Mouse (Mus musculus): ENCODE results near the gene 4921524J17Rik. TPM values are rescaled to one million over a fixed set of nuclear protein-coding genes. Genes with fewer than 3 reads are reported as not detected.

Gene 4921524J17Rik
- total RNA-seq, 2 experiments from 2014 or later = 11.7 to 21.8 TPM

GRCm38 (mm10) chr8:85395017-85395416 lies 37.6 kb downstream of the 4921524J17Rik start:
- no peak for ATAC-seq (replicated peaks; ENCODE audit: low FRiP score, poor library complexity, severe bottlenecking)

- ATAC-seq (replicated peaks; ENCODE audit: low FRiP score, poor library complexity, severe bottlenecking) = no peak
Measured at GRCm38 (mm10) chr8:85393199-85393598, 39.4 kb downstream of the 4921524J17Rik start.

GRCm38 (mm10) chr8:85391438-85391837 lies 41.2 kb downstream of the 4921524J17Rik start:
- ATAC-seq (replicated peaks; ENCODE audit: low FRiP score, poor library complexity, severe bottlenecking) = no peak

- ATAC-seq (replicated peaks; ENCODE audit: low FRiP score, poor library complexity, severe bottlenecking) = no peak
Measured at GRCm38 (mm10) chr8:85386205-85386604, 46.4 kb downstream of the 4921524J17Rik start, which contains the start of gene Mylk3. Gene Mylk3 (minus strand): TSS chr8:85386345.

GRCm38 (mm10) chr8:85381926-85382325 lies 50.7 kb downstream of the 4921524J17Rik start:
- ATAC-seq (replicated peaks; ENCODE audit: low FRiP score, poor library complexity, severe bottlenecking) = no peak

GRCm38 (mm10) chr8:85380824-85381209 lies 51.8 kb downstream of the 4921524J17Rik start:
- peak; percentile 80 for ATAC-seq (replicated peaks; ENCODE audit: low FRiP score, poor library complexity, severe bottlenecking)

GRCm38 (mm10) chr8:85380123-85380823 lies 52.4 kb downstream of the 4921524J17Rik start:
- ATAC-seq (replicated peaks; ENCODE audit: low FRiP score, poor library complexity, severe bottlenecking) = peak; percentile 28

- ATAC-seq (replicated peaks; ENCODE audit: low FRiP score, poor library complexity, severe bottlenecking) = peak; percentile 81
Measured at GRCm38 (mm10) chr8:85379142-85379781, 53.4 kb downstream of the 4921524J17Rik start.

- no peak for ATAC-seq (replicated peaks; ENCODE audit: low FRiP score, poor library complexity, severe bottlenecking)
Measured at GRCm38 (mm10) chr8:85376516-85376915, 56.1 kb downstream of the 4921524J17Rik start.

GRCm38 (mm10) chr8:85374286-85374685 lies 58.3 kb downstream of the 4921524J17Rik start:
- no peak for ATAC-seq (replicated peaks; ENCODE audit: low FRiP score, poor library complexity, severe bottlenecking)

- no peak for ATAC-seq (replicated peaks; ENCODE audit: low FRiP score, poor library complexity, severe bottlenecking)
Measured at GRCm38 (mm10) chr8:85373435-85374039, 59.1 kb downstream of the 4921524J17Rik start.

GRCm38 (mm10) chr8:85372465-85372839 lies 60.2 kb downstream of the 4921524J17Rik start:
- ATAC-seq (replicated peaks; ENCODE audit: low FRiP score, poor library complexity, severe bottlenecking) = no peak

- no peak for ATAC-seq (replicated peaks; ENCODE audit: low FRiP score, poor library complexity, severe bottlenecking)
Measured at GRCm38 (mm10) chr8:85371736-85372464, 60.7 kb downstream of the 4921524J17Rik start.

GRCm38 (mm10) chr8:85365176-85365575 lies 67.5 kb downstream of the 4921524J17Rik start:
- no peak for ATAC-seq (replicated peaks; ENCODE audit: low FRiP score, poor library complexity, severe bottlenecking)

- no peak; the same call in 1 of the 2 replicates for ATAC-seq (replicated peaks; ENCODE audit: low FRiP score, poor library complexity, severe bottlenecking)
Measured at GRCm38 (mm10) chr8:85364628-85365027, 68.0 kb downstream of the 4921524J17Rik start.

GRCm38 (mm10) chr8:85363406-85363805 lies 69.2 kb downstream of the 4921524J17Rik start:
- ATAC-seq (replicated peaks; ENCODE audit: low FRiP score, poor library complexity, severe bottlenecking) = no peak

- ATAC-seq (replicated peaks; ENCODE audit: low FRiP score, poor library complexity, severe bottlenecking) = no peak
Measured at GRCm38 (mm10) chr8:85362211-85362610, 70.4 kb downstream of the 4921524J17Rik start.
